Mouse (Mus musculus) layer of hippocampus, adult 6 months (tissue): ENCODE results near the gene Zfp65. TPM values are rescaled to one million over a fixed set of nuclear protein-coding genes. Genes with fewer than 3 reads are reported as not detected.

ENCODE experiments used
- long read RNA-seq, 2 experiments: library from polyadenylated mRNA; unstranded; transcript quantifications; one replicate each; pipeline ENCODE4 v2.0.0; 2019 to 2020
- polyA plus RNA-seq: library from polyadenylated mRNA; unstranded; fragments of <200 nt; fragmentation: Nextera tagmentation; gene quantifications from 2 replicates; pipeline ENCODE4 v1.2.3, GENCODE M21; 2021

Zfp65 gene
- 2.5 and 3.0 TPM in 2 replicates for polyA plus RNA-seq
- long read RNA-seq, experiment 1, partial matches to known transcripts, result 3 of 6 reads
- long read RNA-seq, experiment 1, other reads (novel, unspliced or antisense), result 2 of 6 reads
- long read RNA-seq, experiment 2, transcript Zfp65-203 (4 exons, 1,103 nt), result major isoform, 7 of 20 reads
- long read RNA-seq, experiment 2, partial matches to known transcripts, result 10 of 20 reads
- long read RNA-seq, experiment 2, other reads (novel, unspliced or antisense), result 1 of 20 reads

DNA sequence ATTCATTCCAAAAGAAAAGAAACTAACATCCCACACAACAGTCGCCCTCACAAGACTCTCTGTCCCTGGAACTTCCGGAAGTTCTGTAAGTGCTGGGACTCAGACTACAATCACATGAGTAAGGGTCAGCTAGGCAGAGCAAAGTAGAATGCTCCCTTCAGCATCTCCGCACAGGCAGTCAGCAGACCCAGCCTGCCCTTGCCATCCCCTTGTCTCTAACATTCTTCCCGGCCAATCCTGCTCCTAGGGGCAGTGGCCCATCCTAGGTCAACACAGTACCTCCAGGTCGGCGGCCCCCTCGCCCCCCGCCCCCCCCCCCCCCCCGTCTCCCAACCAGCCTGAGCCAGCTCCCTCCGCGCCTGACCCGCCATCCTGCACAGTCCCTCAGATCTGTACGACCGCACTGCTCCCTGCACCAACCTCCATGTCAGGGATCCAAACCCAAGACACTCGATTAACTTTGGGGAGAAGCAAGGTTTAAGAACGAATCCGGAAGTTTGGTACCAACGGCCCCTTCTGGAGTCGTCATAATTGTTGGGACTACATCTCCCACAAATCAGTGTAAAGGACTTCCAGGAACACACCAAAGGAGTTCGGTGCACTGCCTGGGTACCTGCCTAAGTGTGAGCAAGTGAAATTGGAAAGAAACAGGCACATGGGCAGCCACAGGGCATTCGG, at the start of gene Zfp65:
Zfp65 (minus strand) TSS at position 533 of the 678 bp plus-strand sequence.

GRCm38 (mm10) chr13:67754333-67755306, 25.6 kb upstream of the Zfp65 start, which contains the start of gene Zfp85:
TSS of gene Zfp85 (minus strand) at chr13:67755228.

DNA sequence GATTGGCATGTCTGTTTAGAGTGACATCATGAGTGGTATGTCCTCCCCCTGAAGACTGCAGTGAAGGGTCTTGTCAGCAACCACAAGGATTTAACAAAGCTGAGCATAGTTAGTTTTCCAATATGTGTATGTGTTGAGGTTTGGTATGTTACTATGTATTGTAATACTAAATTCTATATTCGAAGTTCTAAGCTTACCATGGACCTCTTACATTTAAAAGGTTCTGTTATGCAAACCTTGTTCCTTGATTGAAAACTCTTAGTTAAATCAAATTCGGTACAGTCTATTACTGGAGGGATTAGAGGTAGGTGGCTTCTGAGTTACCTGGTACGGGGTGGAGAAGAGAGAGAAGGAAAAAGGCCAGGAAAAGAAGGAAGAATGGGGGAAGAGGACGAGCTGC, 42.0 kb downstream of the Zfp65 start, which contains the start of gene Zfp738:
Zfp738 (minus strand) TSS at position 101 of the 400 bp plus-strand sequence.

Other genes starting within 250 kb of the Zfp65 start
- gene Zfp874b, start 244.9 kb downstream of the Zfp65 start, polyA plus RNA-seq, result 2.0 and 5.7 TPM in 2 replicates
- gene Zfp58, start 228.6 kb downstream of the Zfp65 start, polyA plus RNA-seq, result 4.1 and 5.1 TPM in 2 replicates
- not detected in 2 replicates for gene Gm26965, start 203.0 kb downstream of the Zfp65 start, polyA plus RNA-seq
- gene Zfp87, start 203.0 kb downstream of the Zfp65 start, polyA plus RNA-seq, result 38.7 and 41.4 TPM in 2 replicates
- gene Zfp748, start 175.3 kb downstream of the Zfp65 start, polyA plus RNA-seq, result 5.4 and 6.0 TPM in 2 replicates
- 2.2 and 2.7 TPM in 2 replicates for gene Zfp729b, start 119.5 kb downstream of the Zfp65 start, polyA plus RNA-seq
- gene Gm49345, start 91.4 kb downstream of the Zfp65 start, polyA plus RNA-seq, result 1.5 TPM in 1 of 2 replicates, not detected in the other
- gene Zfp729a, start 91.4 kb downstream of the Zfp65 start, polyA plus RNA-seq, result 1.6 and 1.9 TPM in 2 replicates
- gene Zfp738, start 42.1 kb downstream of the Zfp65 start, polyA plus RNA-seq, result 6.2 and 7.2 TPM in 2 replicates
- 3.5 and 4.0 TPM in 2 replicates for gene Zfp85, start 26.1 kb upstream of the Zfp65 start, polyA plus RNA-seq
- 1.8 and 2.3 TPM in 2 replicates for gene Zfp493, start 50.5 kb upstream of the Zfp65 start, polyA plus RNA-seq
- gene Zfp273, start 84.6 kb upstream of the Zfp65 start, polyA plus RNA-seq, result 2.9 and 3.0 TPM in 2 replicates
- gene Gm10037, start 101.9 kb upstream of the Zfp65 start, polyA plus RNA-seq, result 10.1 and 10.3 TPM in 2 replicates
- not detected in 2 replicates for gene BC048507, start 134.2 kb upstream of the Zfp65 start, polyA plus RNA-seq